Mouse (Mus musculus) erythroblast, embryonic 14.5 days (primary cell): ENCODE measurements around the gene Rpl38.

Source experiments
- GATA1 ChIP-seq: IDR thresholded peaks from 2 replicates; pipeline ENCODE4 v1.6.1; 2012; ENCODE audit warnings: low read length, inconsistent platforms, mixed read lengths
- TAL1 ChIP-seq: IDR thresholded peaks from 3 replicates; pipeline ENCODE4 v1.6.1; 2012; ENCODE audit warnings: low read length, inconsistent platforms, mixed read lengths

DNA sequence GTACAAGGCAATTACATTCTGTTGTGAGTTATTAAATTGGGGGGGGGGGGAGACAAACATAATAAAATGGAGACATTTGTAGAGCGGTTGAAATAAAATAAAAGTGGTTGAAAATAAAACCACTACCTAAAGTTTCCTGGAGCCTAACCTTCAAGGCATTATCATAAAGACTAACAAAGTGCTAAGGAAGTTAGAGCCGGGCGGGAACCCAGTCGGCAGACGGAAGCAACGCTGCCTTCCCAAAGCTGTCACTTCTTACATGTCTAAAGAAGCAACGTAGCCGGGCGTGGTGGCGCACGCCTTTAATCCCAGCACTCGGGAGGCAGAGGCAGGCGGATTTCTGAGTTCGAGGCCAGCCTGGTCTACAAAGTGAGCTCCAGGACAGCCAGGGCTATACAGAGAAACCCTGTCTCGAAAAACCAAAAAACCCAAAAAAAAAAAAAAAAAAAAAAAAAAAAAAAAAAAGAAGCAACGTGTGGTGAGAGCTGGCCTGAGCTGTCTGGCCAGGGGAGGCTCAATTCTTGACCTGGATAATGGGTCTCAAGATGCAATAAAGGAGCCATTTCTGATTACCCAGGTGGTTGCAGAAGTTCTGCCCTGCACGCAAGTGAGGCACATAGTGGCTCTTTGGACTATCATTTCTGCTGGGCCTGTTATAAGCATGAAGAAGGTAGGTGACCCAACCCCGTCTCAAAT, 940 bp upstream of the Rpl38 start:
- TF ChIP-seq GATA1 (no peak), TAL1 (no peak)
